Mouse (Mus musculus): ENCODE measurements around the gene Tmem139. TPM values are rescaled to one million over a fixed set of nuclear protein-coding genes. Genes with fewer than 3 reads are reported as not detected.

Gene Tmem139
- polyA plus RNA-seq, 2 experiments from 2014 or later: not detected

GRCm38 (mm10) chr6:42282865-42283528 is 21.2 kb downstream of the Tmem139 start:
- ATAC-seq: no peak

GRCm38 (mm10) chr6:42286448-42286847 is 24.7 kb downstream of the Tmem139 start, which contains the start of gene Clcn1:
Clcn1 (plus strand) TSS chr6:42286685.
- ATAC-seq: no peak

- no peak for ATAC-seq
These were observed 25.8 kb downstream of the Tmem139 start for GRCm38 (mm10) chr6:42287562-42287961.

GRCm38 (mm10) chr6:42293327-42293726 is 31.6 kb downstream of the Tmem139 start:
- ATAC-seq: no peak

- no peak for ATAC-seq
These were observed 33.9 kb downstream of the Tmem139 start for GRCm38 (mm10) chr6:42295549-42296094.

- no peak for ATAC-seq
These were observed 37.6 kb downstream of the Tmem139 start for GRCm38 (mm10) chr6:42299362-42299761.

GRCm38 (mm10) chr6:42309816-42310378 is 48.1 kb downstream of the Tmem139 start:
- ATAC-seq: no peak

GRCm38 (mm10) chr6:42310427-42311053 is 48.8 kb downstream of the Tmem139 start:
- ATAC-seq: no peak

Other genes starting within 250 kb of the Tmem139 start
- not detected for gene Sva, start 223.6 kb upstream of the Tmem139 start, polyA plus RNA-seq (2017; shearing (Covaris generic))
- gene Tas2r139, start 121.0 kb upstream of the Tmem139 start, polyA plus RNA-seq (2017; shearing (Covaris generic)): under 1 TPM in 1 of 2 experiments, not detected in 1; 0.36 TPM
- gene Tas2r144, start 46.6 kb upstream of the Tmem139 start, polyA plus RNA-seq (2017; shearing (Covaris generic)): not detected
- gene Gstk1, start 16.0 kb upstream of the Tmem139 start, polyA plus RNA-seq (2017; shearing (Covaris generic)): 1 to 10 TPM; 8.1 to 9.3 TPM
- 10 to 100 TPM; 45.1 to 50.3 TPM for gene Casp2, start 3.0 kb downstream of the Tmem139 start, polyA plus RNA-seq (2017; shearing (Covaris generic))
- not detected for gene Clcn1, start 24.7 kb downstream of the Tmem139 start, polyA plus RNA-seq (2017; shearing (Covaris generic))
- not detected for gene Fam131b, start 62.7 kb downstream of the Tmem139 start, polyA plus RNA-seq (2017; shearing (Covaris generic))
- gene Zyx, start 87.7 kb downstream of the Tmem139 start, polyA plus RNA-seq (2017; shearing (Covaris generic)): 10 to 100 TPM; 62.8 to 78.6 TPM
- under 1 TPM in 1 of 2 experiments, not detected in 1; 0.63 TPM for gene Epha1, start 111.3 kb downstream of the Tmem139 start, polyA plus RNA-seq (2017; shearing (Covaris generic))
- not detected for gene Tas2r143, start 138.3 kb downstream of the Tmem139 start, polyA plus RNA-seq (2017; shearing (Covaris generic))
- under 1 TPM in 1 of 2 experiments, not detected in 1; 0.52 TPM for gene Tas2r135, start 143.5 kb downstream of the Tmem139 start, polyA plus RNA-seq (2017; shearing (Covaris generic))
- gene Tas2r126, start 172.6 kb downstream of the Tmem139 start, polyA plus RNA-seq (2017; shearing (Covaris generic)): not detected
- gene Olfr458, start 203.2 kb downstream of the Tmem139 start, polyA plus RNA-seq (2017; shearing (Covaris generic)): not detected
- not detected for gene Olfr457, start 214.4 kb downstream of the Tmem139 start, polyA plus RNA-seq (2017; shearing (Covaris generic))
- gene Olfr456, start 225.2 kb downstream of the Tmem139 start, polyA plus RNA-seq (2017; shearing (Covaris generic)): not detected